Mouse (Mus musculus): Measurements from ENCODE around the gene Med18.

DNA sequence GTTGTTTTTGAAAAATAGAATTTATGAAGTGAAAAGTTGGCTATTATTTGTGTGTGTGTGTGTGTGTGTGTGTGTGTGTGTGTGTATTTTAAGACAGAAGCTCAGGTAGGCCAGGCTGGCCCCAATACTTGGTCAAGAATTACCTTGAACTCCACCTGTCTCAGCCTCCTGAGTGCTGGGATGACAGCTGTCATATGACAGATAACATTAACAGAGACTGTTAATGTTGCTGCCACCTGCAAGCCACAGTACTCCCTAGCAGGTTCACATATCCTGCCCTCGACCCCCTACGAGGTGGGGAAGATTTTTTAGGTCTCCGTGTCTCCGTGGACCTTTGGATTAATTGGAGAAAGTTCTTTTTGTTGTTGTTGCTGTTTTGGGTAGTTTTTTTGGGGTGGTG is 36.2 kb downstream of the Med18 start:
- TF ChIP-seq EP300 (IDR thresholded peaks at IDR 0.05; ENCODE audit: insufficient read depth, low read depth, low read length) (no peak), POLR2A (IDR thresholded peaks at IDR 0.05; ENCODE audit: insufficient read depth, low read depth, low read length) (no peak), CTCF (IDR thresholded peaks at IDR 0.05) (no peak)
